Mouse (Mus musculus) midbrain, embryonic 14.5 days (tissue): ENCODE data around the gene Shmt2. TPM values are rescaled to one million over a fixed set of nuclear protein-coding genes. Genes with fewer than 3 reads are reported as not detected.
A peak's percentile ranks its signal among the peaks of the same experiment; 100 is the strongest.

Experiments used
- ATAC-seq: fragments of 200-750 bp; cut with Nextera tagmentation; 2 replicates; pipeline ENCODE4 v1.8.0; 2017; ENCODE audit warnings: moderate number of reproducible peaks, moderate library complexity; ENCODE audit not compliant: low FRiP score, low TSS enrichment
- DNase-seq: peaks from one replicate; pipeline ENCODE4 v3.0.0-alpha.2; 2015
- H3K27ac ChIP-seq: fragments of 300-500 bp; sonication (generic); replicated peaks from 2 replicates; pipeline ENCODE4 v1.5.1; 2014; ENCODE audit warnings: mild to moderate bottlenecking, low read depth, low read length, moderate library complexity
- H3K27me3 ChIP-seq: fragments of 300-500 bp; sonication (generic); 2 replicates; pipeline ENCODE4 v1.6.1; 2014; ENCODE audit warnings: low read length, control low read depth, mixed read lengths; ENCODE audit not compliant: control insufficient read depth, insufficient read depth
- H3K36me3 ChIP-seq: fragments of 300-500 bp; sonication (generic); 2 replicates; pipeline ENCODE4 v1.6.1; 2014; ENCODE audit warnings: low read length, control low read depth; ENCODE audit not compliant: control insufficient read depth, insufficient read depth
- H3K4me1 ChIP-seq: fragments of 300-500 bp; sonication (generic); 2 replicates; pipeline ENCODE4 v1.6.1; 2014; ENCODE audit warnings: mild to moderate bottlenecking, antibody characterized with exemption, low read length, control low read depth; ENCODE audit not compliant: control insufficient read depth, insufficient read depth
- H3K4me2 ChIP-seq: fragments of 300-500 bp; sonication (generic); 2 replicates; pipeline ENCODE4 v1.6.1; 2014; ENCODE audit warnings: mild to moderate bottlenecking, low read length, moderate library complexity
- H3K4me3 ChIP-seq: fragments of 300-500 bp; sonication (generic); replicated peaks from 2 replicates; pipeline ENCODE4 v1.5.1; 2014; ENCODE audit warnings: low read depth, low read length
- H3K9ac ChIP-seq: fragments of 300-500 bp; sonication (generic); replicated peaks from 2 replicates; pipeline ENCODE4 v1.6.1; 2014; ENCODE audit warnings: mild to moderate bottlenecking, low read length, moderate library complexity
- H3K9me3 ChIP-seq: fragments of 300-500 bp; sonication (generic); 2 replicates; pipeline ENCODE4 v1.6.1; 2016; ENCODE audit warnings: low read length, control low read depth, mixed read lengths; ENCODE audit not compliant: control insufficient read depth
- WGBS: fragments of 180-500 bp; shearing (Covaris S2); extraction: QIAGEN DNeasy Blood & Tissue Kit; methylation state at CpG from one replicate; pipeline ENCODE4 v1.1.7; 2014; 5-methylcytosine and 5-hydroxymethylcytosine counted together
- polyA plus RNA-seq: library from polyadenylated mRNA; unstranded; fragments of >200 nt; fragmentation: Nextera tagmentation; extraction: Ambion mirVana; gene quantifications from 2 replicates; pipeline ENCODE4 v1.2.1, GENCODE M21; 2014

Gene Shmt2
- 48.9 and 50.7 TPM in 2 replicates for polyA plus RNA-seq

DNA sequence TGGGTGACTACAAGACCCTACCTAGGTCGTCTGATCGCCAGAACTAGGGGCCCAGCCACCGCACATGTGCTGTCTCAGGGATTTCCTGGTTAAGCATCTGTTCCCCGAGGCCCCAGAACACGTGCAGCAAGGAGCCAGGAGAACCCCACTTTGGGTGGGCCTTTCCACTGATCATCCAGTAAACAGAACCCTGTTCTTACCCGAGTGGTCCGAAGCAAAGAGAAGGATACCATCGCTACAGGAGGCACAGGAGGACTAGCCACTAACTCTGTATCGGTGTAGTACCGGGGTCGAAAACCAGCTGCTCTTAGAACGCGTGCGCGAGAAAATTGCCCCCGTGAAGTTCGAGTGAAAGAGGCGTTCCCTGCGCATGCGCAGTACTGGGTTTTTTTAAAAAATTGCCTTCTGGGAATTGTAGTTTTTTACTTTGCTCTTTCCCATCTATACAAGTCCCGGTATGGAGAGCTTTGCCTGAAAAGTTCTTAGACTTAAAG, at the start of gene Shmt2:
TSS of gene Shmt2 (minus strand) at position 357 of the 494 bp plus-strand sequence.
- peaks cover 44% of the 10 kb centered on the region for H3K4me1 ChIP-seq

DNA sequence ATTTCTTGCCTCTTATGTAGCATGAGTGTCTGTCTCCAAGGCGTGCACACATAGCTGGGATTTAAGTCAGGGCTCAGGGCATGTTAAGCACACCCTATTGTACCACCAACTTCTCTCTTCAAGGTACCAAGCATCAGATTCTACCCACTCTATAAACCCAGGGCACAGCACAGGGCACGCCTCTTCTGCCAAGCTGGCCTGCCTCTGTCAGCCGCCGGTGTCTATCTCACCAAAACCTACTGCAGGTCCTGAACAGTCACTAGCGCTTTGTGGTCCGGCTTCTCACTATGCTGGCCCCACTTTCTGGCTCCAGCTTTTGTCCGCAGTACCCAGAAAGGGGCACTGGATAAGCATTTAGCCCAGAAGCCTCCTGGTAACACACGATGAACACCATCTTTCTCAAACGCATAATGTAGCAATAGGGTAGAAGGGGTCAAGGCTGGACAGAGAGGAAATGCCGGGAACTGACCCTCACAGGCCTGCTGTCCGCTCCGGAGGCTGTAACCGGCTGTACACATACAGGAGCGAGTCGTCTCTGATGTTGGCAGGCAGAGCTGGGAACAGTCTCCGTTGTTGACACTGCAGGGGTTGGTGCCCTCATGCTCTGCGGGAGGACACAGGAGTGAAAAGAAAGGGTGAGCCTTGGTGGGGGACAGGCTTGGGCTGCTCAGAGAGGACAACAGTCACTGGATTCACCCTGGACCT, 48.8 kb upstream of the Shmt2 start:
- Histone ChIP-seq H3K4me3 (no peak overlapping the region), H3K36me3 (peaks cover 91% of the 10 kb centered on the region), H3K9me3 (no peaks in the 10 kb centered on the region), H3K4me2 (no peak overlapping the region), H3K27me3 (no peaks in the 10 kb centered on the region), H3K9ac (no peak overlapping the region), H3K27ac (no peak overlapping the region), H3K4me1 (no peaks in the 10 kb centered on the region)
- ATAC-seq (no peak), DNase-seq (no peak)
- 93% methylated on average over 17 of the region's 17 CpGs for WGBS

More for the DNA sequence above, at the start of gene Shmt2:
- Histone ChIP-seq H3K4me2 (peak within 1 kb of the TSS; percentile 81), H3K27ac (no peak within 1 kb of the TSS), H3K9ac (peak within 1 kb of the TSS; percentile 50), H3K4me3 (peak within 1 kb of the TSS; percentile 49), H3K36me3 (peaks cover 6% of the 10 kb centered on the region; the same call in 1 of the 2 replicates), H3K9me3 (no peaks in the 10 kb centered on the region), H3K27me3 (peaks cover 30% of the 10 kb centered on the region)
- ATAC-seq (peak; percentile 59; the same call in 1 of the 2 replicates), DNase-seq (peak; percentile 99)
- under 1% methylated on average over 21 of the region's 21 CpGs for WGBS

DNA sequence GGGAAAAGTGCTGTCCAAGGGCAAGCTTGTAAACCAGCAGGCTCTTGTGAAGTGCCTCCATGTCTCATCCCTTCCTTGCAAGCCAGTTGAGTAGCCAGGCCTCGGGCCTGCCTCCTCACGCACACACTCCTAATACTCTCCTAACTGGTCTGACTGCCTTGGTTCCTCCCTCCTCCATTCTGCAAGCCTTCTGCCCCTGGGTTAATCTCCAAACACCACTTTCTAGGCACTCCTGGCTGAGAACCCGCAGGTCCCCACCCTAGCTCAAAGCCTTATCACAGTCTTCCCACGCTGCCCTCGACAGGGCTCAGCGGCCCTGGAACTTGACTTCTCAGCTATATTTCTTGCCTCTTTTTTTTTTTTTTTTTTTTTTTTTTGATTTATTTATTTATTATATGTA, 48.1 kb upstream of the Shmt2 start:
- H3K4me1 ChIP-seq, result no peaks in the 10 kb centered on the region
- no peak overlapping the region for H3K9ac ChIP-seq
- 93% methylated on average over 6 of the region's 6 CpGs for WGBS
- ATAC-seq (no peak), DNase-seq (no peak)
- no peaks in the 10 kb centered on the region for H3K27me3 ChIP-seq
- no peak overlapping the region for H3K27ac ChIP-seq
- peaks cover 90% of the 10 kb centered on the region for H3K36me3 ChIP-seq
- H3K4me3 ChIP-seq, result no peak overlapping the region
- no peak overlapping the region for H3K4me2 ChIP-seq
- H3K9me3 ChIP-seq, result no peaks in the 10 kb centered on the region

DNA sequence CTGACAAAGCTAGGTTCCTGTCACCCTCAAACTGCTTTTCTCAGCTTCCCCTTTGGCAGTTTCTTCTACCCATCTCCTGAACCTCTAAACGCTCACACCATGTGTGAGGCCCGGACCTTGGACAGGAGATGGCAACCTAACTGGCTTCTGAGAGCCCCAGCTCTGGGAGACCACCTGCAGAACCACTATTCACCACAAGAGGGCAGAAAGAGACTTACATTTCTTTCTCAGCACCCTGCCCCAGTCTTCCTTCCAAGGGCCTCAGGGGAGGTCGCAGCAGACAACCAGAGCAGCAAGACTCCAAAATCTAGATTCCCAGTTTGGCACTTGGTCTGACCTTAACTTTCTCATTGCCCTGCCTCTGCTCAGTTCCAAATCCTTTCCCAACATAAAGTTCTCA, 47.2 kb upstream of the Shmt2 start:
- peak; percentile 90 for DNase-seq
- no peak overlapping the region for H3K4me2 ChIP-seq
- no peaks in the 10 kb centered on the region for H3K4me1 ChIP-seq
- no peak overlapping the region for H3K9ac ChIP-seq
- H3K27me3 ChIP-seq, result no peaks in the 10 kb centered on the region
- H3K9me3 ChIP-seq, result no peaks in the 10 kb centered on the region
- H3K4me3 ChIP-seq, result no peak overlapping the region
- peaks cover 84% of the 10 kb centered on the region for H3K36me3 ChIP-seq
- 37% methylated on average over 3 of the region's 3 CpGs for WGBS
- H3K27ac ChIP-seq, result no peak overlapping the region
- ATAC-seq, result no peak

DNA sequence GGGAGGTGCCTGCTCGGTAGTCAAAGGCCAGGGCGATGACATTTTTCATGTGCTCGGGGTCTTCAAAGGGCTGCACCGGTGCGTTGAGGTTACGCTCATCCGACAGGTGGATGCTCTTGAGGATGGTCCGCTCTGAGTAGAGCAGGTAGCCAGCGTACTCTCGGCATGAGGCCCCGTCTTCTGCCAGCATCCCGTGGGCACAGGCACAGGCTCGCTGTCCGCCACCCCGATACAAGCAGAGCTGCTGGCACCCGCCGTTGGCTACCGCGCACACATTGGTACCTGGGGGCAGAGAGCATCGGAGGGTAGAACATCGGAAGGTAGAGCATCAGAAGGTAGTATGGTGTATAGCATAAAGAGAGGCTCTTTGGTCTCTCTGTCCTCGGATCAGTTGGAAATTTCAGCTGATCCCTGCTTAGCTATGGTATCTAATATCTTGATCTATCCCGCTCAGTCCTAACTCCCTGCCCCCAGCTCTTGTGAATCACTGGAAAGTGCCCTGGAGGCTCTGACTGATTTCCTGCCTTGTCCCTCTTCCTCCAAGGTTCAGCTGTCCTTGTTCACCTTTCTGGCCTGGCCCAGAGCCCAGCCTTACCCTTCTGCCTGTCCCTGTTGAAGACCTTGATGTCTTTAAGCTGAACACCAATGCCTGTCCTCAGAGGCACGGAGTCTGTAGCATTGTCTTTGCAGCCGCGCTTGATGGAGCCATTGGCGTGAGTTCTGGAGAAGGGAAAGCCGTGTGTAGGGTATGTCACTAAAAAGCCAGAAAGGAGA, 44.5 kb upstream of the Shmt2 start:
- 95% methylated on average over 28 of the region's 28 CpGs for WGBS
- Histone ChIP-seq H3K4me3 (no peak overlapping the region), H3K9me3 (no peaks in the 10 kb centered on the region), H3K27me3 (no peaks in the 10 kb centered on the region), H3K27ac (no peak overlapping the region), H3K36me3 (peaks cover 85% of the 10 kb centered on the region), H3K4me1 (no peaks in the 10 kb centered on the region), H3K4me2 (no peak overlapping the region), H3K9ac (no peak overlapping the region)
- ATAC-seq, result no peak
- DNase-seq, result no peak

DNA sequence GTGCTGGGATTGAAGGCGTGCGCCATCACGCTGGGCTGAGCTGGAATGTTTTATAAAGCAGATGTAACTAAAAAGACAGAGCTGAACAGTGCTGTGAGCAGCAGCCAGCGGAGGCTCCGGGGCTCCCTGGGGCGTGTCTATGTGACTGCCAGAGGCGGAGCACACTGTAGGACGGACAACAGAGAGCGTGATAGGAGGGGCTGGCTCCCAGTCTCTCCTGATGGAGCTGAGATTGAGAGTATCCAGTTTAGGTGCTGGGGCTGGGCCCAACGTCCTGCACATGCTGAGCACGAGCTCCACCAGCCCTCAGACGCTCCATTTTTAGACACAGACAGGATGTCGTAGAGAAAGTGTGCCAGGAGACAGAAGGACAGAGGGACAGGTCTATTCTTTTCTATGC, 42.1 kb upstream of the Shmt2 start:
- Histone ChIP-seq H3K27me3 (no peaks in the 10 kb centered on the region), H3K4me2 (no peak overlapping the region), H3K9me3 (no peaks in the 10 kb centered on the region), H3K9ac (no peak overlapping the region), H3K36me3 (peaks cover 89% of the 10 kb centered on the region), H3K4me1 (no peaks in the 10 kb centered on the region), H3K4me3 (no peak overlapping the region), H3K27ac (0 out of 2 replicates have a peak overlapping the region, but pooled peaks have one; percentile 32)
- 59% methylated on average over 13 of the region's 13 CpGs for WGBS
- DNase-seq, result no peak
- ATAC-seq, result no peak

DNA sequence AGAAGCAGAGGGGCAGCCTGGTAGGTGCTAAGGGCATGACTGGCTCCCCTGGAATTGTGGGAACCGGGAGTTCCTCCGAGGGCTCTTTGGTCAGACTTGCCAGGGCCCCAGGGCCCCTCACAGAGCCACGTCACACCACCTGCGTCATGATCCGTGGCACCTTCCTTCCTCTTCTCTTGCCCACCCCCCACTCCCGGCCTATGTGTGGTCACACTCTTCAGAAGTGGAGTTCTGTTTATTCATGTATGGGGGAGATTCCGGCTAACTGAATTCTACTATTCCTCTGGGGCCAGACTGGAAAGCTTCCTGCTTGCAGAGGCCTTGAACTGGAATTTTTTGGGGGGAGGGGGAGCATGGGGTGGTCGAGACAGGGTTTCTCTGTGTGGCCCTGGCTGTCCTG, 41.6 kb upstream of the Shmt2 start:
- ATAC-seq, result no peak; the same call in 1 of the 2 replicates
- H3K9me3 ChIP-seq, result no peaks in the 10 kb centered on the region
- 75% methylated on average over 8 of the region's 8 CpGs for WGBS
- H3K36me3 ChIP-seq, result peaks cover 89% of the 10 kb centered on the region
- H3K4me1 ChIP-seq, result no peaks in the 10 kb centered on the region
- H3K4me2 ChIP-seq, result no peak overlapping the region
- no peak overlapping the region for H3K4me3 ChIP-seq
- H3K27ac ChIP-seq, result no peak overlapping the region
- DNase-seq, result no peak
- no peaks in the 10 kb centered on the region for H3K27me3 ChIP-seq
- H3K9ac ChIP-seq, result no peak overlapping the region

DNA sequence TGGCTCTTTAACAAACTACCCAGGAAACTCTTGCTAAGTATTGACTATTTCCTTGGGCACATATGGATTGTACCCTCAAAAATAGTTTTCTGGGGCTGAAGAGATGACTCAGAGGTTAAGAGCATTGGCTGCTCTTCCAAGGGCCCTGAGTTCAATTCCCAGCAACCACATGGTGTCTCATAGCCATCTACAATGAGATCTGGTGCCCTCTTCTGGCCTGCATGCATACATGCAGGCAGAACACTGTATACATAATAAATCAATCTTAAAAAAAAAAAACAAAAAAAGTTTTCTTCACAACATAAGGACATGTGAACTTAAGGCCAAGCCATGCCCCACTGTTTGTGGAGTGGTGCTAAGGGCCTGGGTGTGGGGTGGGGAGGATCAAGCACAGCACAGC, 38.9 kb upstream of the Shmt2 start:
- no peak overlapping the region for H3K4me3 ChIP-seq
- H3K27me3 ChIP-seq, result no peaks in the 10 kb centered on the region
- DNase-seq (no peak), ATAC-seq (no peak)
- no peak overlapping the region for H3K27ac ChIP-seq
- no peaks in the 10 kb centered on the region for H3K9me3 ChIP-seq
- H3K4me1 ChIP-seq, result no peaks in the 10 kb centered on the region
- peaks cover 92% of the 10 kb centered on the region for H3K36me3 ChIP-seq
- H3K9ac ChIP-seq, result no peak overlapping the region
- H3K4me2 ChIP-seq, result no peak overlapping the region
